ENCODE assay signal across 28 mouse cellular contexts in genomic region chr10:4033761-4034160, GRCm38 (mm10).
"Had no signal": no experiment of that assay in that cellular context is flagged by ENCODE, and none has a peak within 500 bp of the region (broad histone marks: within the 10 kb centered on the region; RNA-seq: fewer than 3 reads in every experiment).

No protein-coding gene starts in this region.

- H3K9me3 ChIP-seq: limb, embryonic 10.5 days; limb, embryonic 12.5 days; limb, embryonic 13.5 days; limb, embryonic 15.5 days; liver, embryonic 12.5 days; liver, embryonic 13.5 days; liver, embryonic 15.5 days; lung, embryonic 15.5 days; megakaryocyte, embryonic 14.5 days; midbrain, embryonic 10.5 days; midbrain, embryonic 12.5 days; midbrain, embryonic 13.5 days; midbrain, embryonic 15.5 days; neural tube, embryonic 12.5 days had no signal

- H3K4me1 ChIP-seq: limb, embryonic 10.5 days; limb, embryonic 12.5 days; liver, embryonic 12.5 days; liver, embryonic 13.5 days; liver, embryonic 15.5 days; midbrain, embryonic 10.5 days; midbrain, embryonic 12.5 days; midbrain, embryonic 13.5 days; midbrain, embryonic 15.5 days; neural tube, embryonic 12.5 days had no signal

- H3K27me3 ChIP-seq: limb, embryonic 12.5 days; limb, embryonic 13.5 days; limb, embryonic 15.5 days; liver, embryonic 12.5 days; liver, embryonic 13.5 days; liver, embryonic 15.5 days; lung, embryonic 15.5 days; megakaryocyte, embryonic 14.5 days; midbrain, embryonic 12.5 days; midbrain, embryonic 13.5 days; midbrain, embryonic 15.5 days; neural tube, embryonic 12.5 days had no signal

- H3K36me3 ChIP-seq: limb, embryonic 15.5 days; lung, embryonic 15.5 days; midbrain, embryonic 12.5 days; midbrain, embryonic 15.5 days had no signal

- H3K27ac ChIP-seq: limb, embryonic 10.5 days; limb, embryonic 12.5 days; limb, embryonic 13.5 days; limb, embryonic 15.5 days; liver, embryonic 12.5 days; liver, embryonic 13.5 days; liver, embryonic 14.5 days; liver, embryonic 15.5 days; lung, embryonic 15.5 days; macrophage; midbrain, embryonic 10.5 days; midbrain, embryonic 12.5 days; midbrain, embryonic 13.5 days; midbrain, embryonic 15.5 days; neural tube, embryonic 12.5 days had no signal

- H3K4me3 ChIP-seq: limb, embryonic 10.5 days; limb, embryonic 12.5 days; limb, embryonic 13.5 days; limb, embryonic 15.5 days; liver, embryonic 12.5 days; liver, embryonic 13.5 days; liver, embryonic 15.5 days; lung, embryonic 15.5 days; megakaryocyte, embryonic 14.5 days; midbrain, embryonic 10.5 days; midbrain, embryonic 12.5 days; midbrain, embryonic 13.5 days; midbrain, embryonic 15.5 days; myocyte; neural tube, embryonic 12.5 days had no signal

- DNase-seq: left cerebral cortex, postnatal 4 days; liver; liver, embryonic 13.5 days; liver, postnatal 0 days; lung, adult 18-20 months; lung, adult 2 months; lung, embryonic 14.5 days; lung, postnatal 10 days; lung, postnatal 14 days; lung, postnatal 36 days; lung, postnatal 4 days; midbrain, embryonic 14.5 days had no signal
